Mouse (Mus musculus) NIH3T3 (cell line): ENCODE data around the gene Fam181b.

Source experiments
- DNase-seq: peaks from one replicate; pipeline ENCODE4 v3.0.0-alpha.2; 2012; ENCODE audit warnings: low read depth

Fam181b gene

GRCm38 (mm10) chr7:93079785-93080730, at the start of gene Fam181b:
Gene Fam181b, plus strand, starts transcription at chr7:93079865.
- DNase-seq, result no peak

GRCm38 (mm10) chr7:93037763-93038471, 41.7 kb upstream of the Fam181b start:
- no peak for DNase-seq

GRCm38 (mm10) chr7:93038472-93038828, 41.2 kb upstream of the Fam181b start:
- no peak for DNase-seq

GRCm38 (mm10) chr7:93039542-93039941, 40.1 kb upstream of the Fam181b start:
- DNase-seq, result no peak

- DNase-seq, result no peak
Measured at GRCm38 (mm10) chr7:93044359-93044758, 35.3 kb upstream of the Fam181b start.

- DNase-seq, result no peak
Measured at GRCm38 (mm10) chr7:93044788-93045187, 34.9 kb upstream of the Fam181b start.

- peak; percentile 3 for DNase-seq
Measured at GRCm38 (mm10) chr7:93060831-93061230, 18.8 kb upstream of the Fam181b start.

GRCm38 (mm10) chr7:93061747-93062146, 17.9 kb upstream of the Fam181b start:
- no peak for DNase-seq

- no peak for DNase-seq
Measured at GRCm38 (mm10) chr7:93062189-93062588, 17.5 kb upstream of the Fam181b start.

- DNase-seq, result no peak
Measured at GRCm38 (mm10) chr7:93067464-93068015, 12.1 kb upstream of the Fam181b start.

GRCm38 (mm10) chr7:93076435-93076960, 3.2 kb upstream of the Fam181b start:
- DNase-seq, result no peak

- no peak for DNase-seq
Measured at GRCm38 (mm10) chr7:93079420-93079784, 263 bp upstream of the Fam181b start.

GRCm38 (mm10) chr7:93080731-93081430, 1.2 kb downstream of the Fam181b start:
- DNase-seq, result no peak

GRCm38 (mm10) chr7:93093371-93094058, 13.8 kb downstream of the Fam181b start:
- peak; percentile 68 for DNase-seq

GRCm38 (mm10) chr7:93095511-93095910, 15.8 kb downstream of the Fam181b start:
- peak; percentile 64 for DNase-seq

GRCm38 (mm10) chr7:93104776-93105340, 25.2 kb downstream of the Fam181b start:
- no peak for DNase-seq

- no peak for DNase-seq
Measured at GRCm38 (mm10) chr7:93110370-93110965, 30.8 kb downstream of the Fam181b start.

GRCm38 (mm10) chr7:93111056-93111455, 31.4 kb downstream of the Fam181b start:
- no peak for DNase-seq

- peak; percentile 30 for DNase-seq
Measured at GRCm38 (mm10) chr7:93117561-93117960, 37.9 kb downstream of the Fam181b start.

GRCm38 (mm10) chr7:93123936-93124335, 44.3 kb downstream of the Fam181b start:
- DNase-seq, result peak; percentile 53
